Mouse (Mus musculus): Measurements from ENCODE around the gene Bicd1.
A peak's percentile ranks its signal among the peaks of the same experiment; 100 is the strongest.

The Bicd1 gene

DNA sequence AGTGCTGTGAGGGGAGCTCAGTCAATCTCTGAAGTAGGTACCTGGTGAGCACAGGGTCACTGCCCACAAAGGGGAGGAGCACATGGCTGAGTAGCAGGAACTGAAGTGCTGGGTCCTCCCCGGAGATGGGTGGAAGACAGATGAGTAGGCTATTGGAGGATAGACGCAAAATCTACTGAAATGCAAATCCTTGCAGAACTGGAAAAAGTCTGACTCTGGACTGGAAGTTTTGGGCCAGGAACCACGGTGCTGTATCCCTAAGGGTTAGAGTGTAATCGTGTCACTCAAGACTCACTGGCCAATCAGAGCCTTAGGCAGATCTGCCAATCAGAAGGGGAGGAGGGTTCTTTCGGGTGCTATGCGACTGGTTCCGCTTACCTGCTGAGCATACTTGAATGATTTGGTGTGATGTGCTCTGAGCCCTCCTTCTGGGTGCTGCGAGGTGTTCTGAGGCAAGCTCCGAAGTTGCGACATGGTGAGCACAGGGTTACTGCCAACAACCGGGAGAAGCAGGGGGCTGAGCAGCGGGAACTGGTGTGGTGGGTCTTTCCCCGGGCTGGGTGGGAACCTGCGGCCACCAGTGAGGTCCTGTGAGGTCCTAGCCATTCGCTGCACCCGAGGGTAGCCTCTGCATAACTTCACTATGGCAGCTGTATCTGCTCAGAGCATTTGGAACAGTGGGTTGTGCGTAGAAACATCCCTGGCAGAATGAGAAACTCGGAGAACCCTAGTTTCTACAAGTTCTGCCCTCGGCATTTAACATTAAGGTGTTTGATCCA, 157.2 kb downstream of the Bicd1 start:
- peak; percentile 77 for DNase-seq (ENCODE audit: extremely low spot score, low spot score)

- DNase-seq (ENCODE audit: extremely low spot score, low spot score) = no peak
These were observed 158.5 kb downstream of the Bicd1 start for GRCm38 (mm10) chr6:149567219-149567618.

DNA sequence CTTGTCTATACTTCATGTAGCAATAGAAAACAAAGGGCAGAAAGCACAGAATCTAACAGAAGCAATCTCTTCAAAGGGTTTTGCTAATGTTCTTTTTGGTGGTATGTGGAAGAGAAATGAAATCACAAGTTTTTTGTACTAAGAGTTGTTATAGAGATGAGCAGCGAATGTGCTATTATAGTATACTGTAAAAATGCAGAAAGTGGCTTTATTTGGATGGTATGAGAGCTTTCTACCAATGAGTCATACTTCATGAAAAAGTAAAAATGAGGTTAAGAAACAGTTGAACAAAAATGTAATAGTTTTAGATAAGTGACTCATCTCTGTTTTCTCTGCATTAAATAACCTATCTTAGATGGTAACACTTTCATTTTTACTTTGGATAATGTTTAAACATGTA, 165.6 kb downstream of the Bicd1 start:
- DNase-seq (ENCODE audit: extremely low spot score, low spot score) = no peak

DNA sequence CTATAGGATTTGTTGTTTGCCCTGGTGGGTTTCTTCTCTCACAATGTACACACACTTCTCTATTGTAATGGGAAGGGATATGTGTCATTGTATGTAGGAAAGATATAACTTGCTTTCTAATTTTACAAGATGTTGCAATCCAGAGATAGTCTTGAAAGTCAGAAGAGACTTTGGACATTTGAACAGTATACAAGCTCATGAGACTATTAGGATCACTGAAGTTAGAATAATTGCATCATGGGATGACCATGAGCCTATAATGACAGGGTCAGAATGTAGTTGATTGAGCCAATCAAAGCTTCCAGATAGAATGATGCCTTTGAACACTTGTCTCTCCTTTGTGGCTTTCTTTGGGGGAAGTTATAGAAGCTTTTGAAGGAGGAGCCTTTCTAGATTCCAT, 171.4 kb downstream of the Bicd1 start:
- DNase-seq (ENCODE audit: extremely low spot score, low spot score) = no peak

- no peak for DNase-seq (ENCODE audit: extremely low spot score, low spot score)
These were observed 177.2 kb downstream of the Bicd1 start for GRCm38 (mm10) chr6:149585708-149586504.
